ENCODE assay signal across 8 mouse cellular contexts in the genomic region with DNA sequence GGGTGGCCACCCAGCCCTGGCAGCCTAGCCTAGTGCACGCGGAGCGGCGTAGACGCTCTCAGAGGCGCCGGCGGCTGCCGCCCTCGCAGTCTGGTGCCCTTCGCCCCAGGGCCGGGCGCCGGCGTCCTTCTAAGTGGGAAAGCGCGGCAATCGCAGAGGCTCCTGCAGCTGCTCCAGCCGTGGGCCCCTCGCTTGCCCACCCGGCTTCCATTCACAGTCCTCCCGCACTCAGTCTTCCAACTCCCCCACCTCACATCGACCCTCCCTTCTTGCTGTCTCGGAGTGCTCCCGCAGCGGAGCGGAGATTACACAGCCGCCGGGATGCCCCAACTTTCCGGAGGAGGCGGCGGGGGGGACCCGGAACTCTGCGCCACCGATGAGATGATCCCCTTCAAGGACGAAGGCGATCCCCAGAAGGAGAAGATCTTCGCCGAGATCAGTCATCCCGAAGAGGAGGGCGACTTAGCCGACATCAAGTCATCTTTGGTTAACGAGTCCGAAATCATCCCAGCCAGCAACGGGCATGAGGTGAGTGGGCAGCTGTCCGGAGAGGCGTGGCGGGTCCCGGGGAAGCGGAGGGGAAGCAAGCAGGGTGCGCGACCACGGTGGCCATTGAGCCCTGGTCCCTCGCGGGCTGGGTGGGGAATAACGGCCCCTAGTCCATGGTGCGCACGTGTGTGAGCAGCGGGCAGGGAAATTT. TPM values are rescaled to one million over a fixed set of nuclear protein-coding genes. Genes with fewer than 3 reads are reported as not detected.
DNase-seq lines count a peak whose midpoint lies in the region; ATAC-seq and TF ChIP-seq lines count a peak whose summit lies in the region.

No protein-coding gene starts in this region.

- H3K36me3 ChIP-seq in ES-Bruce4 (ENCODE audit: control insufficient read depth, insufficient read depth, low read length, poor library complexity, severe bottlenecking): no peaks in the 10 kb centered on the region
- peaks cover 10% of the 10 kb centered on the region for H3K36me3 ChIP-seq in hindbrain, embryonic 10.5 days
- H3K36me3 ChIP-seq in liver, embryonic 14.5 days (replicated peaks; ENCODE audit: control insufficient read depth, insufficient read depth, low read depth): no peaks in the 10 kb centered on the region

- intact Hi-C loops in heart, postnatal 25 days (cut with DNase I): no loop called here

- ATAC-seq in liver, embryonic 14.5 days (ENCODE audit: insufficient read depth): no peak

- H3K27me3 ChIP-seq in ES-Bruce4 (ENCODE audit: control insufficient read depth, insufficient read depth, low read length, poor library complexity, severe bottlenecking): peaks cover 41% of the 10 kb centered on the region
- H3K27me3 ChIP-seq in hindbrain, embryonic 10.5 days (ENCODE audit: insufficient read depth, poor library complexity, severe bottlenecking): peaks cover 60% of the 10 kb centered on the region
- H3K27me3 ChIP-seq in liver, embryonic 14.5 days (ENCODE audit: control insufficient read depth, insufficient read depth, low read length): peaks cover 84% of the 10 kb centered on the region

- DNase-seq in heart, adult 11 months: peak; percentile 88
- DNase-seq in heart, postnatal 25 days (ENCODE audit: low spot score): no peak
- peak; percentile 69 for DNase-seq in embryo, embryonic 9.5 days (ENCODE audit: extremely low spot score)
- DNase-seq in hindbrain, embryonic 10.5 days (ENCODE audit: low spot score): peak; percentile 71
- no peak for DNase-seq in liver, embryonic 14.5 days (ENCODE audit: low read depth in 3 of 3, low spot score in 3 of 3)
- DNase-seq in ovary, postnatal 10 days (ENCODE audit: low spot score): peak; percentile 36
- DNase-seq in layer of hippocampus, adult 9-11 months: no peak

- H3K9me3 ChIP-seq in ES-Bruce4 (replicated peaks; ENCODE audit: control insufficient read depth, insufficient read depth, low read length, poor library complexity, severe bottlenecking): no peaks in the 10 kb centered on the region
- H3K9me3 ChIP-seq in hindbrain, embryonic 10.5 days: no peaks in the 10 kb centered on the region
- H3K9me3 ChIP-seq in liver, embryonic 14.5 days (ENCODE audit: control insufficient read depth, low read length): no peaks in the 10 kb centered on the region

- no peak for TF ChIP-seq CTCF in ES-Bruce4 (IDR thresholded peaks at IDR 0.05; ENCODE audit: low read depth, low read length)
- no peak for TF ChIP-seq CTCF in liver, embryonic 14.5 days (IDR thresholded peaks at IDR 0.05; ENCODE audit: low read depth)

- H3K4me2 ChIP-seq in liver, embryonic 14.5 days (ENCODE audit: low read depth): peak overlapping the region; percentile 43

- H3K4me3 ChIP-seq in ES-Bruce4 (ENCODE audit: low read depth, low read length): peak overlapping the region; percentile 56
- peak overlapping the region; percentile 74 for H3K4me3 ChIP-seq in hindbrain, embryonic 10.5 days
- peak overlapping the region; percentile 10 to 29; a peak in 3 of 4 replicates for H3K4me3 ChIP-seq in liver, embryonic 14.5 days (ENCODE audit: insufficient read depth in 1 of 2, low read depth in 2 of 2, low read length in 2 of 2)

- WGBS in hindbrain, embryonic 10.5 days: under 1% methylated on average over 59 of the region's 59 CpGs
- under 1% methylated on average over 58 of the region's 59 CpGs for WGBS in liver, embryonic 14.5 days (ENCODE audit: insufficient replicate concordance)

- H3K9ac ChIP-seq in ES-Bruce4 (ENCODE audit: low read depth, poor library complexity, severe bottlenecking): no peak overlapping the region
- H3K9ac ChIP-seq in liver, embryonic 14.5 days (replicated peaks): no peak overlapping the region

- no peak for TF ChIP-seq EP300 in ES-Bruce4 (IDR thresholded peaks at IDR 0.05; ENCODE audit: insufficient read depth, low read depth, low read length)
- no peak for TF ChIP-seq EP300 in liver, embryonic 14.5 days (IDR thresholded peaks at IDR 0.05; ENCODE audit: low read depth)

- no peaks in the 10 kb centered on the region for H3K4me1 ChIP-seq in ES-Bruce4 (ENCODE audit: control insufficient read depth, insufficient read depth, low read length)
- peaks cover 67% of the 10 kb centered on the region for H3K4me1 ChIP-seq in hindbrain, embryonic 10.5 days (replicated peaks)
- H3K4me1 ChIP-seq in liver, embryonic 14.5 days (replicated peaks; ENCODE audit: control insufficient read depth in 2 of 2, insufficient read depth in 2 of 2, low read length in 1 of 2): no peaks in the 10 kb centered on the region

- H3K27ac ChIP-seq in ES-Bruce4 (ENCODE audit: insufficient read depth, low read length): no peak overlapping the region
- peak overlapping the region; percentile 93 for H3K27ac ChIP-seq in hindbrain, embryonic 10.5 days
- no peak overlapping the region for H3K27ac ChIP-seq in liver, embryonic 14.5 days

- no peak for TF ChIP-seq POLR2A in ES-Bruce4 (IDR thresholded peaks at IDR 0.05; ENCODE audit: insufficient read depth, low read length)

RNA-seq across cellular contexts. Expression of gene Lef1, which starts 1.0 kb away (rescaled TPM):
- under 1 TPM; 0.29 to 0.45 TPM for total RNA-seq in heart, postnatal 25 days (2021)
- polyA plus RNA-seq in ES-Bruce4 (2011; ENCODE audit: insufficient read depth, insufficient read length, low read depth, missing spikeins): 3.4 and 5.4 TPM in 2 replicates
- polyA plus RNA-seq in hindbrain, embryonic 10.5 days (2016; fragmentation: Nextera tagmentation; extraction: Ambion mirVana): 24.8 and 32.9 TPM in 2 replicates
- polyA plus RNA-seq in liver, embryonic 14.5 days (2012; rRNA removed): 0.11 and 0.12 TPM in 2 replicates
- polyA plus RNA-seq in liver, embryonic 14.5 days (2014; fragmentation: Nextera tagmentation; extraction: Ambion mirVana): 0.18 and 0.25 TPM in 2 replicates

Comparison
In these comparisons a context has a peak if more than half of its experiments do, and no peak if none do; other contexts are left out.
1. DNase-seq: peak in heart, adult 11 months (single experiment), embryo, embryonic 9.5 days (single experiment), hindbrain, embryonic 10.5 days (single experiment) and ovary, postnatal 10 days (single experiment); none in heart, postnatal 25 days (single experiment), liver, embryonic 14.5 days (0 of 3) and layer of hippocampus, adult 9-11 months (single experiment).
2. H3K4me3 ChIP-seq: peak in every context shown above with its lines; median percentile 74 in hindbrain, embryonic 10.5 days; 56 in ES-Bruce4; 20 in liver, embryonic 14.5 days.